Mouse (Mus musculus) gastrocnemius, adult 18-20 months (tissue): ENCODE measurements around the gene Ksr2. TPM values are rescaled to one million over a fixed set of nuclear protein-coding genes. Genes with fewer than 3 reads are reported as not detected.
A peak's percentile ranks its signal among the peaks of the same experiment; 100 is the strongest.
"Not testable (repeated sequence)": the region's sequence is repeated elsewhere in the genome, so short reads cannot be mapped to it uniquely, and the experiment has no call there.

Experiments used
- DNase-seq: peaks from one replicate; pipeline ENCODE4 v3.0.0; 2021; ENCODE audit warnings: low spot score
- total RNA-seq, 2 experiments: library from RNA; stranded (reverse); gene quantifications; 2 replicates each; pipeline ENCODE4 v1.2.3; 2021

Ksr2 gene
- total RNA-seq, 2 experiments from 2014 or later, result 0.09 to 0.11 TPM

GRCm38 (mm10) chr5:117607761-117608309 is 194.0 kb downstream of the Ksr2 start:
- DNase-seq, result no peak

- DNase-seq, result peak; percentile 57
These were observed 200.7 kb downstream of the Ksr2 start for GRCm38 (mm10) chr5:117614331-117615024.

GRCm38 (mm10) chr5:117620292-117620691 is 206.5 kb downstream of the Ksr2 start:
- DNase-seq, result no peak

GRCm38 (mm10) chr5:117622221-117622620 is 208.4 kb downstream of the Ksr2 start:
- no peak for DNase-seq

GRCm38 (mm10) chr5:117623206-117623605 is 209.4 kb downstream of the Ksr2 start:
- DNase-seq, result not testable (repeated sequence)

- no peak for DNase-seq
These were observed 213.1 kb downstream of the Ksr2 start for GRCm38 (mm10) chr5:117626907-117627306.

- DNase-seq, result peak; percentile 43
These were observed 214.6 kb downstream of the Ksr2 start for GRCm38 (mm10) chr5:117628351-117628750.

- DNase-seq, result no peak
These were observed 215.8 kb downstream of the Ksr2 start for GRCm38 (mm10) chr5:117629570-117629969.

- DNase-seq, result no peak
These were observed 221.4 kb downstream of the Ksr2 start for GRCm38 (mm10) chr5:117635211-117635610.

GRCm38 (mm10) chr5:117635838-117636237 is 222.0 kb downstream of the Ksr2 start:
- DNase-seq, result no peak

- DNase-seq, result no peak
These were observed 227.8 kb downstream of the Ksr2 start for GRCm38 (mm10) chr5:117641585-117641984.

- no peak for DNase-seq
These were observed 237.6 kb downstream of the Ksr2 start for GRCm38 (mm10) chr5:117651238-117651886.

- DNase-seq, result no peak
These were observed 244.8 kb downstream of the Ksr2 start for GRCm38 (mm10) chr5:117658641-117659040.

GRCm38 (mm10) chr5:117659596-117659995 is 245.8 kb downstream of the Ksr2 start:
- no peak for DNase-seq

- DNase-seq, result no peak
These were observed 251.4 kb downstream of the Ksr2 start for GRCm38 (mm10) chr5:117665181-117665580.

- DNase-seq, result no peak
These were observed 253.5 kb downstream of the Ksr2 start for GRCm38 (mm10) chr5:117667314-117667713.

- DNase-seq, result no peak
These were observed 255.5 kb downstream of the Ksr2 start for GRCm38 (mm10) chr5:117669265-117669664.

GRCm38 (mm10) chr5:117669843-117670242 is 256.0 kb downstream of the Ksr2 start:
- DNase-seq, result no peak

- DNase-seq, result no peak
These were observed 257.6 kb downstream of the Ksr2 start for GRCm38 (mm10) chr5:117671362-117671761.

- no peak for DNase-seq
These were observed 262.0 kb downstream of the Ksr2 start for GRCm38 (mm10) chr5:117675840-117676239.

- no peak for DNase-seq
These were observed 263.4 kb downstream of the Ksr2 start for GRCm38 (mm10) chr5:117677231-117677630.

- DNase-seq, result no peak
These were observed 264.6 kb downstream of the Ksr2 start for GRCm38 (mm10) chr5:117678371-117678770.

GRCm38 (mm10) chr5:117682226-117682625 is 268.4 kb downstream of the Ksr2 start:
- DNase-seq, result no peak
